Mouse (Mus musculus) thymus, adult 2 months (tissue): ENCODE measurements around the gene Casp9.
A peak's percentile ranks its signal among the peaks of the same experiment; 100 is the strongest.

Experiments used
- CTCF ChIP-seq: fragments of 200-500 bp; IDR thresholded peaks from 2 replicates; pipeline ENCODE4 v1.5.1; 2012; ENCODE audit warnings: mild to moderate bottlenecking, control low read depth, low read length, moderate library complexity, borderline replicate concordance; ENCODE audit not compliant: control insufficient read depth, poor library complexity, insufficient read depth; ENCODE audit errors: extremely low read depth
- POLR2A ChIP-seq: fragments of 200-500 bp; IDR thresholded peaks from 2 replicates; pipeline ENCODE4 v1.6.1; 2012; ENCODE audit warnings: mild to moderate bottlenecking, low read length, control low read depth, moderate library complexity; ENCODE audit not compliant: control insufficient read depth, poor library complexity, insufficient read depth; ENCODE audit errors: extremely low read depth

DNA sequence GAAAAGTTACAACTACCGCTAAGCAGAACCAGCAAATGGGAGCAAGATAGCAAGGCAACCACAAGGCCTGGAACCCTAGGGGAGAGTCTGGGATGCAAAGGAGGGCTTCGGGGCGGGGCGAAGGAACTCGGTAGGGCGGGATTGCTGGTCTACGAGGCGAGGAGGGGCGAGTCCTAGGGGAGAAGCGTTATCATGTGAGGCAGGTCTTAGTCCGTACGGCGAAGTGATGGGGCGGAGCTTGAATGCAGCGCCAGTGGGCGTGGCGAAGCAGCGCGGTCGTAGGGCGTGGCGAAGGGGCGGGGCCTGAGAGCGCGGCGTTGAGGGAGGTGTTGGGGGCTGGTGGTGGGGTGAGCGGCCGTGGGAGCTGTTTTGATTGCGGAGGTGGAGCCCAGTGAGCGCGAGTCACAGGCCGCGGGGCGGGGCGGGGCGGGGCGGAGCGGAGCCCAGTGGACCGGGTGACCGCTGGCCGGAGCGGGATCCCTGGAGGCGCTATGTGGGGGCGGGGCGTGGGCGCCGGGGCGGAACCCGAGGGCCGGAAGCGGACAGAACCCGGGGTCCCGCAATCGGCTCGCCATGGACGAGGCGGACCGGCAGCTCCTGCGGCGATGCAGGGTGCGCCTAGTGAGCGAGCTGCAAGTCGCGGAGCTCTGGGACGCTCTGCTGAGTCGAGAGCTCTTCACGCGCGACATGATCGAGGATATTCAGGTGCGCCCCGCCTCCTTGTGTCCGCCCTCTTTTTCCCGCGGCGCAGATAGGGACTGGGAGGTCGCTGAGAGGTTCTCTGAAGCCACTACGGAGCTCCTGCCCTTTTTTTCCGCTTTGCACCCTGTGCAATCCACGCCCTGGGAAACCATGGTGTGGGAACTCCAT, at the start of gene Casp9:
- TF ChIP-seq CTCF, result 0 out of 2 replicates have a peak, but pooled peaks have one; percentile 4
- peak; percentile 27; the same call in 1 of the 2 replicates for TF ChIP-seq POLR2A
